Mouse (Mus musculus) layer of hippocampus, adult 9-11 months (tissue): ENCODE data around the gene Dlat.

Source experiments
- DNase-seq: peaks from one replicate; pipeline ENCODE4 v3.0.0; 2022

Gene Dlat

DNA sequence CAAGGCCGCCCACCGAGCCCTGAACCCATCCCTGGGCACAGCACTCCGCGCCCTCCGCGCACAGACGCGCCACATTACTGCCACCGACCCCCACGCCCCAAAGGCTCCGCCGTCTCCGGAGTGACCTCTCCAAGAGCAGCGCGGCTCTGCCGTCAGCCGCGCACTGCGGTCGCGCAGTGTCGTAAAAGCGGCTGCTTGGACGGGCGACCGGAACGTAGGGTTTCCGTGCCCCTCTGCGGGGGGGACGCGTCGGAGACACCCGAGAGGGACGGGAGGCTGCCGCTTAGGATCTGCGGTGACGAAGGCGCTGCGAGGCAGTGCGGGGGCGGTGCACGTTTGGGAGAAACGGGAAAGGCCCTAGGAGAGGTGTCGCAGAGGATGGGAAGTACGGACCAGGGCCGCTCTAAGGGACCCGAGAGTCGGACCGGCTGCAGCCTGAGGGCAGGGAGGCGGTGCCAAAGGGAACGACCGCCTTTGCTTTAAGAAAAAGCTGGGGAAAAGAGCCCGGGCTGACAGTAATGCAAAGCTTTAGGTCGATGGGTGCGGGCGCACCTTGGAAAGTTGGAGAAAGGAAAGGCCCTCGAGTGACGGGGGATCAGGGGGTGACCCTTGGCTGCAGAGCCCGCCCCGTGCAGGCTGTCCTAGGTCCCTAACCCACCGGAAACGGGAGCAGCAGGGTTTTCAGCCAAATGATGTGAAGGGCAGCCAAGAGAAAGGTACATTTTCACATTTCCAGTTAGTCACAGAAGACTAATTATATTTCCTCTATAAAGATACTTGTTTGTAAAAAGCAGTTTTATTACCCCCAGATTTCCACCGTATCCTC, at the start of gene Dlat:
Gene Dlat (minus strand): TSS at position 389 of the 826 bp plus-strand sequence.
- peak; percentile 91 for DNase-seq

DNA sequence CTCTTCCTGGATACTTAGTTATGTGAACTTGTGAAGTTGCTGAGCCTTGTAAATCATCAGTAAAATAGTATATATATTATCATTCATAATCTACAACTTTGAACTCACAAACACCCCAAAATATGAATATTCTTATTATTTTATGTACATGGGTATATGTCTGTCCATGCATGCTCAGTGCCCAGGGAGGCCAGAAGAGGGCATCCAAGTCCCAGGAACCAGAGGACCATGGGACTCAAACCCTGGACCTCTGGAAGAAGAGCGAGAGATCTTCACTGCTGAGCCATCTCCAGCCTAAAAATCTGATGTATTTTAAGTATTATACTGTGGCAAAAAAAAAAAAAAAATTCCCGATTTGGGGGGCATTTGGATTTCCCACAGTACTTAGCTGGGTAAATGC, 49.5 kb upstream of the Dlat start:
- DNase-seq = no peak

DNA sequence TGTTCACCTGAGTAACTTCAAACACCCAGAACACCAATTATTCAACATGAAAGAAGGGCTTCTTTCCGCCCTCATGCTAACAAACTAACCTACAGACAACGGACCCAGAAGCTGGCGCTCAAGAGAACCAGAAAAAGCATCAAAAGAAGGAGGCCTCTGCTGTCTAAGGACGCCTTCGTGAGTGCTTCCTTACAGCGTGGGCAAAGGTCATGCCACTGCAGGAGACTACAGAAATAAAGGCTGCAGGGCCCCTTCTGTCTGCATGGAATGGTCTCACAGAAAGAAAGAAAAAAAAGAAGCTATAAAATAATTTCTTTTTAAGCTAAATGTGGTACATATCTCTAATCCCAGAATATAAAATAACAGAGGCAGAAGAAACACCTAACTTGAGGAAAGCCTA, 45.3 kb upstream of the Dlat start:
- DNase-seq = no peak

DNA sequence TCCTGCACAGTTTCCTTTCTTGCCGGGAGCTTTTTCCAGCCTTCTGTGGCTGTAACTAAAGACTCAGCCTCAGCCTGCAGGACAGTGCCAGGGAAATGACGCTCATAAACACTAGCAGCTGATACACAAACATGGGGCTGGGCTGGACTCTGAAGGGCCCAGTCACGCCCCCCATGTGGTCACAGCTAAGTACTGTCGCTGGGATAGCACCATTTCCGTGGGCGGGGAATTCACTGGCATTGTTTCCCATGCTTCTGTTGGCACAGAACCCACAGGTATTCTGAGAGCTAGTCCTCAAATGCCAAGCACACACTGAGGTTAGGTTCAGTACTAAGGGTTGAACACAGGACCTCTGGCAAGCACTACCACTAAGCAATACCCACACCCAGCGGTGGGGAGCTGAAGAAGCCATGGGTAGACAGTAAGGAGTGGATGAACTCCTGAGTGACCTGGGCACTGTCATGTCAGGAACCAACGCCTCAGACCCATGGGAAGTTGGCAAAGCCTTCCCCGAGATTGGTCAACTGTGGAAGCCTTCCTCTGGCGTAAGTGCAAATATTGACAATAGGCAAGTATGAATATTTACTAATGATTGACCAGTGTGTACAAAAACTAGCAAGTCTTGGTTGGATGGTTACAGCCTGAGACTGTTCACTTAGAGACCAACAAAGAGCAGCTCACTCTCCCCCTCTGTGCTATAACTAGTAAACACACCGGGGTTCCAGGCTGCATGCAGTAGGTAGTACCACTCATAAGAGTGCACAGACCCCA, 41.5 kb upstream of the Dlat start:
- DNase-seq = peak; percentile 67

DNA sequence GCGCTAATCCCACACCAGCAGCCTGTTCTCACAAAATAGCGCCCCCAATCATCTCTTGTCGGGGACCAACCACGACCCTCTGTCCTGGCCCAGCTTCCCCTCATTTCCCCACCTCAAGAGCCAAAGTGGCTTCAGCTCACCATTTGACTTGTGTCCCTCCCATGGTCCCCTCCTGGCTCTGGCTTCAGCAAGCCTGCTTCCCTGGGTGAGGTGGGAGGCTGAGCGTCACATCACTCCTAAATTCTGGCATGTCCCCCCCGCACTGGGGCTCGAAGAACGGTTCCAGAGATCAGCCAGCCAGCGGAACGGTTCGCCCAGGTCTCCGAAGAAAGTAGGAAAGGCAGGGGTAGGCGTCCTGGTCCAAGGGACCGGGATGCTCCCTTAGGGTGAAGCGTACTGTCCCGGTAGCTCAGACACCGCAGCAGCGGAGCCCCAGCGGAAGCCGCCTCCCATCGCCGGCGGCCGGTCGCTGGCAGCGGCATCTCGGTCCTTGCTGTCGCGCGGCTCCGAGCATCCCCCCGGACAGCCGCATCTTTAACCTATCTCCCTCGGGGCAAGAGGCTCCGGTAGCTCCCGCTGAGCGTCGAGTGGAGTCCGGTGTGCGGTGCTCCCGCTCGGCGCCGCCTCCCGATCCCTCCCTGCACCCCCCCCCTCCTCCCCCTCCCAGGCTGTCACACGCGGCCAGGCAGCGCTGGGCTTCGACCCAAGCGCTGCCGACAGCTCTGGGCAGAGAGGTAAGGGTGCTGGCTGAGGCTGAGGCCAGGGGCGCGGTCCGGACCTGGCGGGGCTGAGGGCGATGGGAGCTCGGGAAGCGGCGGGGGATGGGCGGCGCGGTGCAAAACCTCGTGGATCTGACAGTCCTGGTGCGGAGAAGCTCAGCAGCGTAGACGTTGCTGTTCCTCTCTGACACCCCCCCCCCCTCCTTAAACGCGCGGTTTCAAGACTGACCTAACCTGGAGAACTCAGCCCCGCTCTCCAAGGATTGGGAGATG, 39.1 kb upstream of the Dlat start:
- DNase-seq = peak; percentile 52

DNA sequence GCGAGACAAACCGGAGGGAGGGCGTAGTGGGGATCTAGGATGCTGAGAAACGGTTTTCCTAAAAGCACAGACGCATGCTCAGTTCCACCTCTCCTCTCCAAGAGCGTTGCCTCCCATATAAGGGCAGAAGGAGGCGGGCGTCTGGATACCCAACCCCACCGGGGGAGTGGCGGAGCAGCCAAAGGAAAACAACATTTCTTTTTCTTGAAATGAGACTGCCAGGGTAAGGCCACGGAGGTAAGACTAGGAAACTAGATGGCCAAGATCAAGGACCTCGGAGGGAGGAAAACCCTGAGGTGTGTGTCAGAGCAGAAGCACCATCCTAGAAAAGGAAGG, 38.1 kb upstream of the Dlat start:
- peak; percentile 89 for DNase-seq

DNA sequence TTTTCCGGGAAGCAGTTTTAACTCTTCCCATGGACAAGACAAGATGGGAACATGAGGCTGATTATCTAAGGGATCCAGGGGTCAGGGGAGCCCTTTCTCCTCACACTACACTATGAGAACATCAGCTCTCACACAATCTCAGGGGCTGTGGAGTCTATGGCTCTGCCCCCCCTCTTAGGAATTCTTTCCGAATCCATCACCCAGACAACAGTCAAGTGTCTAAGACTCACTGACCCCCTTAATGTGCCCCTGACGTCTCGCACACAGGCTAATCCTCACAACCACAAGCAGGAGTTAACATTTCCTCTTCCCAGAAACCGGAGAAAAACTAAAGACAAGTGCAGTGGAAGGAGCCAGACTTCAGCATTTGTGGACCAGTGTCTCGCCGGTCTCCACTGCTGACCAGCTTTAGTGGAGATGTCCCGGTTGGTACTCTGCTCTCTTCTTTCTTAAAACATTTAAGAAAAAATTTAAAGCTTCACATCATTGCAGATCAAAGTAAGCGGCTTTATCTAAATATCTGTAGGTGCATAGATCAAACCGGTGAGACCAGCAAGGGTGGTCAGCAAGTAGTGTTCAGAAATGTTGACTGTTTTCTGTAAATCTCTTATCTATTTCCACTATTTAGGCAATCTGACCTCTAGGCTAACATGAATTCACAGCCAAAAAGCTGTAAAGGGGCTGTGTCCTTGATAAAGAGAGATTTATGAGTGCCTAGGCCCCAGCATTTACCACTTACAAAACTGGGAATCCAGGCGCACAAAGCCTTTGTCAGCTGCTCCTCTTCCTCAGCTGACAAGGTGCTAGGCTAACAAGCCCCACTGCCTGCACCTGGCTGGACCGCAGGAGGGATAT, 37.5 kb upstream of the Dlat start:
- DNase-seq = no peak

DNA sequence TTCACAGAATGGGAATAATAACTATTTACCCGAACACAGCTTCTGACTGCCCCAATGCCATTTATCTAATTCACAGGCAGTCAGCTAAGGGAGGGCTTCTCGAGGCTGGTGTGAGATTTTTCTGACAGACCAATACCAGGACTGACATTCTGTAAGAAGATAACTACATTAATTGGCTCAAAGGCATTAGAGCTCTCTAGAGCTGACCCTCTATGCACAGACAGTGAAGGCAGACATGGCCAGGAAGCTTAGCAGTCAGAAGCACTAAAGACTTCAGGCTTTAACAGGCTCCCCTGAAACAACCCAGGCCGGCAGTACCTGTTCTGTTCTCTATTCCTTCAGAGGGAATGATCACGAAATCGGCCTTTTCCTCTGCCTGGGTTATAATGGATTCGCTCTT, 35.6 kb upstream of the Dlat start:
- no peak for DNase-seq

DNA sequence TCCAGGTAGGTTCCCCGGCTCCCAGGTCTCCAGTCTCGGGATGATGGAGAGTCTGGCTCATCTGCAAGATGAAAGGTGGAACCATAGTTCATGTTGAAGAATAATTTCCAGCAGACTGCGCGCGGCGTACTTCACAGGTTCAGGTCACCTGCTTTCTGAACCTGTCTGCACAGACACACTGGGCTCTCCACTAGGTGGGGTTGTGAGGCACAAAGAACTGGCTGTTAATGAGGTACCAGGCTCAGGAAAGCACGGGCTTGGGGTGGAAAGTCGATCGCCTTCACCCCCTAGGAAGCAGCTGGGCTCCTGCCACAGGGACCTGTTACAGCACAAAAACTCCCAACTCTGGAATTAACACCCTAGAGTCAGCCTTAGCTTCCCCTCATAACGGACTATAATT, 34.1 kb upstream of the Dlat start:
- DNase-seq = peak; percentile 34

DNA sequence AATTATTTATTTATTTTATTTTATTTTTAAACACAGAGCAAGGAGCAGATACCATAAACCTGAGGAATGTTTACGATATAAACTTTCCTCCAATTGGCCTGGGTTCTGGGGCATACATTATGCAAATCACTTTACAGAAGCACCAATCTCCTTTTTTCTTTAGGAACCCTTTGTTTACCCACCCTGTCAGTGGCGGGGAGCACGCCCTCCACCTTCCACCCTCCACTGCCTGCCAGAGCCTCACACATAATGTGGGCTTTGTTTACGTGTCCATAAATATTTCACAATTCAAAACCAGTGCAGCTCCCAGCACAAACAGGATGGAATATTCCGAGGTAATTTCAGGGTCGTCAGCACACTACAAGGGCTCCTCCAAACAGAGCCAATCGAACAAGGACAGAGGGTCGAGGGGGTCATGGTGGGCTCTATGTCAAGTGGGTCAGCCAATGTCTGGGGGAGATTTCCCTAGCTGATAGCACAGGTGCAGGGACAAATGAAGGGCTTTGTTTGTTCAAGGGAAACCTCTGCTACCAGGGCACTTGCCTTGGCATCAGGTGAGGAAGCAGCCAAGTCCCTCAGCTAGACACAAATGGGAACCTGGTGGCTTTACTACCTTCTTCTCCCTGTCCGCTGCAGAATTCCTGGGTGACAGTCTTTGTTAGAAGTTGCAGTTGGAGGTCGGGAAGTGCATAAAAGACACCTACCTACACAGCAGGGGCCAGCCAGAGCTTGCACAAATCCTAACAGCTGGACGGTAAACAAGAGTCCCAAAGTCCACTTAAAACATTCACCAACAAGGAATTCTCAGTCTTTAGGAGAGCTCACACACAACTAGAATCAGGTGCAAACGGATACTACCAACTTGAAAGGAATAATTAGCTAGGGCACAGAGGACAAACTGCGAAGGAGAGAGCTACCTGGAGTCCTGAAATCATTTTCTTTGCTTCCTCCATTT, 33.3 kb upstream of the Dlat start:
- no peak for DNase-seq

DNA sequence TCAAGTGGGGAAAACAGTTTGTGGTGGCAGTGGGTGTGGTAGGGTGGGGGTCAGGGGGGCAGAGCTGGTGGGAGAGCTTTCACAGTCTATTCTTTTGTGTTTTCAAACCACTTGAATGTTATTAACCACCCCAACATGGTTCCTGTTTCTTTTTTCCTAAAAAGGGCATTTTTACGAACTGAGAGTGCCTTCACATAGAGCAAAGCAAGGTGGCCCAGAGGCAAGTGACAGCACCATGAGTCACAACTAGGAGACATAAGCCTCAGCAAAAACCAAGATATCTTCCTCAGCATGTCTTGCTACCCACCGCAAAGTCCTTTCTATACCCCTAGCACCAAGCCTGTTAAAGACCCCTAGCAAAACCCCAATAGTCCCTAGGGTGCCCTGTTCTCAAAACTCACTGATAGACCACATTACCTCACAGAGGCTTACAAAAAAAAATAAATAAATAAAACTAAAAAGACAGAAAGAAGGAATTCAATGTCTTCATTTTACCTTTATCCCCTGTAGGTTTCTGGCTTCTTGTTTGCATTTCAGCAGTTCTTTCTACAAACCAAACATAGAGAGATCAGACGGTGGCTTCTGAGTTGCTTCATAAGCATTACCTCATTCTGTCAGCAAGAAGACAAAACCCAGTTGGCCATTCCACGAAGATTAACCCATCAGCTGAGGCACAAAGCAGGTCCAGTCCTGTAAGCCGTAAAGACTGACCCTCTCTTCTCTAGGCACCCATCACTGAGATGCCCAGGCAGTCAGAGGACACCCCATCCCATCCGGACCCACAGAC, 27.5 kb upstream of the Dlat start:
- no peak for DNase-seq

DNA sequence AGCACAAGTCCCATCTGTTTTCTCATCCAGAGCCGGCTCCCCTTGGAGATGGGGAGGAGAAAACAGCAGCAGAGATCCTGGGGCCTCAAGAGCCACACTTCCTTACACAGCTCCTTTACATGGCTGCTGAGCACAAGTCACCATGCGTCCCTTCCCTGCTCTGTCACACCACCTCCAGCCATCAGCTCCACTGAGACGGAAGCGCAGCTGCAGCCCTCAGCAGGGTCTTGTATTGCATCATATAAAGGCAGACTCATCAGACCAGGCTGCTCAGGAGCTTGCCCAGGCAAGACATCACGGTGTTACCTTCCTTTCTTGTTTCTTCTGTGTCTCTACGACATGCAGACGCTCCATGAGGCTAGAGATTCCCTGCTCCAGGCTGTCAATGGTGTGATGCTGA, 22.1 kb upstream of the Dlat start:
- DNase-seq = no peak

DNA sequence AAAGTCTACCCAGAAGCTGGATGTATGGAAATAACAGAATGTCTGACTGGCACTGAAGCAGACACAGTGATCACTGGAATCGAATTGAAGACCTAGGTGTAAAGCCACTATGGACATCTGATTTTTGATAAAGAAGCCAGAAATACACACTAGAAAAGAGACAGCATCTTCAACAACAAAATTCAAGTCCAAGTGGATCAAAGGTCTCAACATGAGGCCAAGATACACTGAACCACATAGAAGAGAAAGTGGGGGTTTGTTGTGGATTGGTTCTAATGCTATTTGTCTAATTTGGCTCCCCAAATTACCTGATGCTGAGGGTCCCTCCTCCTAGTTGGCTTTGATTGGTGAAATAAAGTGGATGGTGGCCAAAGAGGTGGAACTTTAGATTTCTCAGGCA, 19.8 kb upstream of the Dlat start:
- DNase-seq = no peak

DNA sequence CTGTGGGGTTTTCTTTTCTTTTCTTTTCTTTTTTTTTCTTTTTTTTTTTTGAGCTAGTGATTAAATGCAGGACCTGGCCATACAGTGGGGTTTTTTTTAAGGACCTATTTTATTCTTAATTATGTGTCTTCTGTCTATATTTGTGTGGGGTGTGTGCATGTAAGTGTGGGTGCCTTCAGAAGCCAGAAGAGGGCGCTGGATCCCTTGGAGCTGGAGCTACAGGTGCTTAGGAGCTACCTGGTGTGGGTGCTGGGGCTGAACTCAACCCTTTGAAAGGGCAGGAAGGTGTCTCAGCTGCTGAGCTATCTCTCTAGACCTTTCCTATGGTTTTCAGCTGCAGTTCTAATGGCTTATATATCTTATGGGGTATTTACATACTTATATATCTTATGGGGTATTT, 15.2 kb upstream of the Dlat start:
- no peak for DNase-seq

DNA sequence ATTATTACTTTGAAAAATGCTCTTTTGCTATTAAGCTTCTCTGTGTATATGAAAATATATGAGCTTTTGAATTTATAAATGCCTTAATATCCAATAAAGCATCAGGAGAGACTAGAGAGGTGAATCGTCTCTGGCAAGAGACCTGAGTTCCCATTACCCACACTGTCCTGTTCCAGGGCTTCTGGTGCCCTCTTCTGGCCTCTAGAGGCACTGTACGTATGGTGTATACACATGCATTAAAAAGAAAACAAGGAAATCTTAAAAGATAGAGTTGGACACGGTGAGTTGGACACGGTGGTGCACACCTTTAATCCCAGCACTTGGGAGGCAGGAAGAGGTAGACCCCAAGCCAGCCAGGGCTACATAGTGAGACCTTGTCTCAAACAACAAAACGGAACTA, 11.1 kb upstream of the Dlat start:
- peak; percentile 47 for DNase-seq

DNA sequence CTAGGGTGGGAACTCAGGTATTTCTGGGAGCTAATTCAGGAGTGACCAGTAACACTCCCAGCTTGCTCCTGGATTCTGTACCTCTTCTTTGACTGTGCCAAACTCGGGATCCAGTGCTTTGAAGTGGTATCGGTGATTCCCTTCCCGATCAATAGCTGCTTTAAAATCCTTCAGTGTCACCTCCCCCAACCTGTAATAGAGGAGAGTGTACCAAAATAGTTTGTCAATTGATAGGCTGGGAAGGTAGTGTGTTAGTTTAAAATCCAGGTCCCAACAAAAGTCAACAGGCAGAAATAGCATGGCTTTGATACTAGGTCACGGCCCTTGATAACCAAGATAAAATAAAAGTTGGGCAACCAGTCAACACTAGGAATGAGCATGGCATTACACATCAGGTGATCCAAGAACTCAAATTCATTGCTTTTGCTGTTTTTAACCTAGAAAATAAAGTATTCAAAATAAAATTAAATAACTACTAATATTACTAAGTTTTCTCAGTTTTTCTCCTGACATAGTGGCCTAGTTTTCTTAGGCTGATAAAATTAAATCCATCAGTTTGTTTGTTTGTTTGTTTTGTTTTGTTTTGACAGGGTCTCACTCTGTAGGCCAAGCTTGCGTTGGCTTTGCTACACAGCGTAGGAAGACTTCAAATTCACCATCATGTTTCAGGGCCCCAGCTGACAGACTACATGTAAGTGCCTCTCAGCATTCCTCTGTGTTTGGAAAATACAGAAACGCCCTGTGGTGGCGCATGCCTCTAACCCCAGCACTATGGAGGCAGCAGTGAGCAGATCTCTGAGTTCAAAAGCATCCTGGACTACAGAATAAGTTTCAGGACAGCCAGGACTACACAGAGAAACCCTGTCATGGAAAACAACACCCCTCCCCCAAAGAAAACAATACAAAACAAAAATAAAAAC, 8.3 kb upstream of the Dlat start:
- no peak for DNase-seq

DNA sequence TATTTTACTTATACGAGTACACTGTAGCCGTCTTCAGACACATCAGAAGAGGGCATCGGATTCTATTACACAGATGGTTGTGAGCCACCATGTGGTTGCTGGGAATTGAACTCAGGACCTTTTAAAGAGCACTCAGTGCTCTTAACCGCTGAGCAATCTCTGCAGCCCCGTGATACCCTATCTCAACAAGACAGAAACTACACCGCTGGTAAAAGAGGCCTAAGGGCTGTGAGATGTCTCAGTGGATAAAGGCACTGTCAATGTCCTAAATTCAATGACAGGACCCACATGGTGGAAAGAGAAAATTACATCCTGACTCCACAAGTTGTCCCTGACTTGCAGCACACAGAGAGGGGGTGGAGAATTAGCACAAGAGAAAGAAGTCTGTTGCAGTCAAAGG, 6.9 kb upstream of the Dlat start:
- no peak for DNase-seq

DNA sequence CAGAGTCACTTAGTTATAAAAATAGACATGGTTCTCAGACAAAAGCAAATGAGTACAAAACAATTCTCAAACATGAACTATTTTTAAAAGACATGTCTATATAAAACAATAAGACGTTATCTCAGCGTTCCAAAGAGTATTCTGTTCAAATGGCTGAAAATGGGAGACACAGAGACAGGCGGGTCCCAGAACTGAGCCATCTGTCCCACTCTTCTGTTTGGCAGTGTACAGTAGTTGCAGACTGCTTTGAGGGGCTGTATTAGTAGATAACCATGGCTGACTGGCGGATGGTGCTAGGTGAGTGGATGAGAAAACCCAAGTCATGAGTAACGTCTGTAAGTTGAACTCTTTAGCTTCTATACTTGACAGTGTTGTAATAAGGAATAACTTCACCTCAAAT, 5.2 kb upstream of the Dlat start:
- peak; percentile 64 for DNase-seq

DNA sequence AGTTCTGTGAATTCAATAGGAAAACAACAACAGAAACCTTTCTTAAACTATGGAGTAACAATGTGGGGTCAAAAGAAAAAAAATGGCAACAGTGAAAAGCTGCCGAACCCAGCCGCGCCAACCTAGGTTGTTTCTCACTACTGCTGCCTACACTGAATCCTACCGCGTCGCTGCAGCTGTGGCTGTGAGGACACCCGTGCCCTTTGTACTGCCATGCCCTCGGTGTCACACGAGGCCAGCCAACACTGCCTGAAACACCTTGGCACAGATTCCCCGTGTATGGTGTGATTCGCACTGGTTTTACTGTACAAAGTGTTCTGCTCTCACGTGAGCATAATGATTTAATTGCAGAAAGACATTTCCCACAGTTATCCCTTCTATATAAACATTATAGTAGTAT, 851 bp upstream of the Dlat start:
- DNase-seq = peak; percentile 17
